Mouse (Mus musculus): Measurements from ENCODE around the gene Cmya5. TPM values are rescaled to one million over a fixed set of nuclear protein-coding genes. Genes with fewer than 3 reads are reported as not detected.

Gene Cmya5
- polyA plus RNA-seq, 2 experiments: 0.01 TPM

GRCm38 (mm10) chr13:93022158-93022557 is 122.4 kb downstream of the Cmya5 start:
- H3K4me3 ChIP-seq (ENCODE audit: insufficient read depth in 1 of 2, low read depth in 2 of 2, low read length in 2 of 2): no peak overlapping the region
- no peaks in the 10 kb centered on the region for H3K36me3 ChIP-seq (replicated peaks; ENCODE audit: control insufficient read depth, insufficient read depth, low read depth)
- H3K9me3 ChIP-seq (ENCODE audit: control insufficient read depth, low read length): no peaks in the 10 kb centered on the region
- H3K4me1 ChIP-seq (replicated peaks; ENCODE audit: control insufficient read depth in 2 of 2, insufficient read depth in 2 of 2, low read length in 1 of 2): no peaks in the 10 kb centered on the region
- H3K9ac ChIP-seq (replicated peaks): no peak overlapping the region
- DNase-seq (ENCODE audit: low read depth in 3 of 3, low spot score in 3 of 3) (no peak), ATAC-seq (ENCODE audit: insufficient read depth) (no peak)
- TF ChIP-seq CTCF (IDR thresholded peaks at IDR 0.05; ENCODE audit: low read depth) (no peak), EP300 (IDR thresholded peaks at IDR 0.05; ENCODE audit: low read depth) (no peak)
- no peak overlapping the region for H3K4me2 ChIP-seq (ENCODE audit: low read depth)
- no peak overlapping the region for H3K27ac ChIP-seq
- no peaks in the 10 kb centered on the region for H3K27me3 ChIP-seq (ENCODE audit: control insufficient read depth, insufficient read depth, low read length)
- 8% methylated on average over 1 of the region's 1 CpGs for WGBS (ENCODE audit: insufficient replicate concordance)

GRCm38 (mm10) chr13:93012952-93013351 is 131.6 kb downstream of the Cmya5 start:
- TF ChIP-seq CTCF (IDR thresholded peaks at IDR 0.05; ENCODE audit: low read depth) (no peak), EP300 (IDR thresholded peaks at IDR 0.05; ENCODE audit: low read depth) (no peak)
- Histone ChIP-seq H3K27me3 (ENCODE audit: control insufficient read depth, insufficient read depth, low read length) (no peaks in the 10 kb centered on the region), H3K4me1 (replicated peaks; ENCODE audit: control insufficient read depth in 2 of 2, insufficient read depth in 2 of 2, low read length in 1 of 2) (no peaks in the 10 kb centered on the region), H3K36me3 (replicated peaks; ENCODE audit: control insufficient read depth, insufficient read depth, low read depth) (no peaks in the 10 kb centered on the region), H3K4me2 (ENCODE audit: low read depth) (no peak overlapping the region), H3K4me3 (ENCODE audit: insufficient read depth in 1 of 2, low read depth in 2 of 2, low read length in 2 of 2) (no peak overlapping the region), H3K9me3 (ENCODE audit: control insufficient read depth, low read length) (no peaks in the 10 kb centered on the region), H3K9ac (replicated peaks) (no peak overlapping the region), H3K27ac (no peak overlapping the region)
- DNase-seq (ENCODE audit: low read depth in 3 of 3, low spot score in 3 of 3) (no peak), ATAC-seq (ENCODE audit: insufficient read depth) (no peak)
- WGBS (ENCODE audit: insufficient replicate concordance): 54% methylated on average over 8 of the region's 8 CpGs

DNA sequence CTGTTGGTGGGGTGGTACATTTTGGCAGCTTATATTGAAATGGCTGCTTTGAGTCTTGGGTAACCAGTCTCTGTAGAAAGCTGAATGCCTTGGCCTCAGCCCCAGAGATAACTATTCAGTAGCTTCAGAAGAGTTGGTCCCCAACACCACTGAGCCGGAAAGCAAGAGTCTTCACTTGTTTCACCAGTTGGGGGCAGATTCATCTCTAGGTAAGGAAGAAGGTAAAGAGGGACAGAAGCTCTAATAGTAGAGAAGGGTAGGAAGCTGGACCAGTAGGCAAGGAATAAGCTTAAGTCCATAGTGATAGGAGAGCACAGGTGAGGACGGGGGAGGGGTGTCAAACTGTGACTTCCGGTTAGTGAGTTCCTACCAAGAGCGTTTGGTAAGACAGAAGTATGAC is 133.2 kb downstream of the Cmya5 start:
- no peak overlapping the region for H3K9ac ChIP-seq (replicated peaks)
- H3K4me2 ChIP-seq (ENCODE audit: low read depth): no peak overlapping the region
- no peaks in the 10 kb centered on the region for H3K27me3 ChIP-seq (ENCODE audit: control insufficient read depth, insufficient read depth, low read length)
- H3K27ac ChIP-seq: no peak overlapping the region
- no peak for TF ChIP-seq CTCF (IDR thresholded peaks at IDR 0.05; ENCODE audit: low read depth)
- no peaks in the 10 kb centered on the region for H3K36me3 ChIP-seq (replicated peaks; ENCODE audit: control insufficient read depth, insufficient read depth, low read depth)
- WGBS (ENCODE audit: insufficient replicate concordance): 63% methylated on average over 4 of the region's 4 CpGs
- no peak for ATAC-seq (ENCODE audit: insufficient read depth)
- no peaks in the 10 kb centered on the region for H3K9me3 ChIP-seq (ENCODE audit: control insufficient read depth, low read length)
- H3K4me3 ChIP-seq (ENCODE audit: insufficient read depth in 1 of 2, low read depth in 2 of 2, low read length in 2 of 2): no peak overlapping the region
- no peaks in the 10 kb centered on the region for H3K4me1 ChIP-seq (replicated peaks; ENCODE audit: control insufficient read depth in 2 of 2, insufficient read depth in 2 of 2, low read length in 1 of 2)
- DNase-seq (ENCODE audit: low read depth in 3 of 3, low spot score in 3 of 3): no peak

DNA sequence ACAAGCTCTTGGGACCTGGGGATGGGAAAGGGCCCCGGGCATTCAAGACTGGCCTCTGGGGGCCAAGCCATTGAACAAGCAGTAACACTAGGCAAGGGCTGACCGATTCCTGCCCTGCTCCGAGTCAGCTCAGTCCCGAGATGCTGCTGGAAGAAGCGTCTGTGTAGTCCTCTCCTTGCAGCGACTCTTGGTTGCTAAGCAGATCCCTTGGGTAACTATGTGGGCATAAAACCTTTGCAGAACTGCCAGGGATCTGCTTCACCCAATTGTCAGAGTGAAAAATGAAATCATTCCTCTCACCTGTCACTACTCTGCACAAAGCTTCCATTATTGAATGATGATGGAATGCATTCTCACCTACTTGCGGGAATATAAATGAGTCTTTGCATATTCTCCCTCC is 134.0 kb downstream of the Cmya5 start:
- Histone ChIP-seq H3K27me3 (ENCODE audit: control insufficient read depth, insufficient read depth, low read length) (no peaks in the 10 kb centered on the region), H3K27ac (no peak overlapping the region), H3K4me2 (ENCODE audit: low read depth) (no peak overlapping the region), H3K4me1 (replicated peaks; ENCODE audit: control insufficient read depth in 2 of 2, insufficient read depth in 2 of 2, low read length in 1 of 2) (no peaks in the 10 kb centered on the region), H3K9ac (replicated peaks) (no peak overlapping the region), H3K36me3 (replicated peaks; ENCODE audit: control insufficient read depth, insufficient read depth, low read depth) (no peaks in the 10 kb centered on the region), H3K9me3 (ENCODE audit: control insufficient read depth, low read length) (no peaks in the 10 kb centered on the region), H3K4me3 (ENCODE audit: insufficient read depth in 1 of 2, low read depth in 2 of 2, low read length in 2 of 2) (no peak overlapping the region)
- DNase-seq (ENCODE audit: low read depth in 3 of 3, low spot score in 3 of 3) (no peak), ATAC-seq (ENCODE audit: insufficient read depth) (no peak)
- TF ChIP-seq CTCF (IDR thresholded peaks at IDR 0.05; ENCODE audit: low read depth) (no peak), EP300 (IDR thresholded peaks at IDR 0.05; ENCODE audit: low read depth) (no peak)
- WGBS (ENCODE audit: insufficient replicate concordance): 67% methylated on average over 7 of the region's 7 CpGs

DNA sequence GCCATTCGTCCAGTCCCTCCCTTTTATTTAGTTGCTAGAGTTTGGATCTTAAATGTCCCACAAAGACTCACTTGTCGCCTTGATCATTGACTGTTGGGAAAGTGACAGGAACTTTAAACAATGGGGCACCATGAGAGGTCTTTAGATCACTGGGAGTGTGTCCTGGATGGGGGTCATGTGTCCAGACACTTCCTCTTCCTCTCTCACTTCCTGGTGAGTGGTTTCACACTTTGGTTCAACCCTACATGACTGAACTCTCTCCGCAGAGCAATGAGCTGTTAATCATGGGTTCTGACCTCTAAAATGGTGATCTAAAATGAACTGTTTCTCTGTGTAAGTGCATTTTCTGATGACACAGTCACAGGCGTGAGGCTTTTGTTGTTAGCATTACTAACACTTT is 137.4 kb downstream of the Cmya5 start:
- Histone ChIP-seq H3K27me3 (ENCODE audit: control insufficient read depth, insufficient read depth, low read length) (no peaks in the 10 kb centered on the region), H3K4me1 (replicated peaks; ENCODE audit: control insufficient read depth in 2 of 2, insufficient read depth in 2 of 2, low read length in 1 of 2) (no peaks in the 10 kb centered on the region), H3K4me2 (ENCODE audit: low read depth) (no peak overlapping the region), H3K27ac (no peak overlapping the region), H3K9me3 (ENCODE audit: control insufficient read depth, low read length) (no peaks in the 10 kb centered on the region), H3K9ac (replicated peaks) (no peak overlapping the region), H3K36me3 (replicated peaks; ENCODE audit: control insufficient read depth, insufficient read depth, low read depth) (no peaks in the 10 kb centered on the region), H3K4me3 (ENCODE audit: insufficient read depth in 1 of 2, low read depth in 2 of 2, low read length in 2 of 2) (no peak overlapping the region)
- DNase-seq (ENCODE audit: low read depth in 3 of 3, low spot score in 3 of 3) (no peak), ATAC-seq (ENCODE audit: insufficient read depth) (no peak)
- WGBS (ENCODE audit: insufficient replicate concordance): 44% methylated on average over 4 of the region's 4 CpGs
- no peak for TF ChIP-seq EP300 (IDR thresholded peaks at IDR 0.05; ENCODE audit: low read depth)
- TF ChIP-seq CTCF (IDR thresholded peaks at IDR 0.05; ENCODE audit: low read depth): no peak

Data from liver, embryonic 14.5 days (tissue).